Mouse (Mus musculus) gastrocnemius, postnatal 14 days (tissue): Measurements from ENCODE around the gene Grcc10. TPM values are rescaled to one million over a fixed set of nuclear protein-coding genes. Genes with fewer than 3 reads are reported as not detected.

Source experiments
- DNase-seq: peaks from one replicate; pipeline ENCODE4 v3.0.0; 2021; ENCODE audit warnings: mixed read lengths
- intact Hi-C: fragments of 180-260 bp; cut with DNase I; formaldehyde crosslinking; loops from one replicate; pipeline ENCODE4 v1.15.1; 2025; ENCODE audit warnings: low total_unique reads
- total RNA-seq, 2 experiments: library from RNA; stranded (reverse); gene quantifications; 2 replicates each; pipeline ENCODE4 v1.2.3; 2021

The Grcc10 gene
- total RNA-seq, 2 experiments from 2014 or later: 207 to 228 TPM

DNA sequence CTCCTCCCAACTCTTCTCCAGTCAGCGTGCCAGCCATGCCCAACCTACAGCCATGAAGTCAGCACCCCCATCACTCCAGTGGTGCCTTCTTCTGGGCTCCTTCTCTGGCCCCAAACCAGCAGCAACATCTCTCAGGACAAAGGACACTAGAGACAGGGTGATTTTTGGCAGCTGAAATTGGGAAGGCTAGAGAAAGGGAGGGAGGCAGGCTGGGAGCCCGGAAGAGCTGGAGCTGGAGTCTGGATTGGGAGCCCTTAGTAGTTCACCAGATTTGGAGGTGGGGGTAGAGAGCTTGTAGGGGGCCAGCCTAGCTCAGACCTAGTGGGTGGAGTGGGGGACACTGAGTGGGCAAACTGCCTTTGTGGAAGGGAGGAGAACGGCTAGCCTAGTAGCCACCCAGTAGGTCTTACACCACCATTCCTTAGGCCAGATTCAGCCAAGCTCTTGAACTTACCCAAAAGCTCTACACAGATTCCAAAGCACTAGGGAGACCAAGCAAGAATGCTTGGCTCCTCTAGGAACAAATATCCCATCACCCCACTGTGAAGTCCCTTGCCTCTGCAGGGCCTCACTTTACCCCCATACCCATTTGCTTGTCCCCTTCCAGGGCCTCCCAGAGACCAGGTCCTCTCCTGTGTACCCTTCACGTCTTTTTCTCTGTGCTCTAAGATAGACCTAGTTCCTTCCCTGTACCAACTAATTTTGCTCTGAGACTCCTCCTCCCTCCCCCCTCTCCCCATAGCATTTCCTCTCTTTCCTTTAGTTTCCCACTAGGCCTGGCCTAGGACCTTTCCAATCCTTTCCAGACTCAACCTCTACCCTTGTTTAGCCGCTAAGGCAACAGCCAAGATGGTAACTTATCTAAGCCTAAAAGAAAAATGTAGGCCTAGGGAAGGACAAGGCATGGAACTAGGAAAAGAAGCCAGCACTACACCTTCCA, 17.0 kb upstream of the Grcc10 start:
- intact Hi-C loops: loop anchor here (2.0 kb wide), 1 partner anchor 117 kb away; no protein-coding TSS in a partner anchor
- no peak for DNase-seq

DNA sequence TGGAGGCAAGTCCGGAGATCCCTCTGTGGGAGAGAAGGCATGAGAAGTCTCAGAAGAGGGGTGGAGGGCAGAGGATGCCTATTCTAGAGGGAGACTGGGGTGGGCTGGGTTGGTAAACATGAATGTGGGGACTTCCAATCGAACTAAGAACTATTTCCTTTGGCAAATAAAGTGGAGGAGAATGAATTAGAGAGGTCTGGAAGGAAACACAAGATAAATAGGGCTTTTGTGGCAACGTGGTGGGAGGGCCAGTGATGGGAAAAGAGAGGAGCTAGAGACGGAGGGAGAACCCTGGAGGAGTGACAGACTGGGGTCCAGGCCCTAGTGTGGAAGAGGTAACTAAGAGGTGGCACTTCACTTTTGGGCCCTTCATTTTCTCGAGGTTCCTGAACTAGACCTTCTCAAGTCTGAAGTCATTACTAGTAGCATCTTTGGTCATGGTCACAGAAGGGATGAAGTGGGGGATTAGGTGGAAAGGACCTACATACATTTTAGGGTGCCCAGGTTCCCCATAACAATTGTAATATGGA, 16.2 kb upstream of the Grcc10 start:
- no peak for DNase-seq
- intact Hi-C loops: no loop called here

DNA sequence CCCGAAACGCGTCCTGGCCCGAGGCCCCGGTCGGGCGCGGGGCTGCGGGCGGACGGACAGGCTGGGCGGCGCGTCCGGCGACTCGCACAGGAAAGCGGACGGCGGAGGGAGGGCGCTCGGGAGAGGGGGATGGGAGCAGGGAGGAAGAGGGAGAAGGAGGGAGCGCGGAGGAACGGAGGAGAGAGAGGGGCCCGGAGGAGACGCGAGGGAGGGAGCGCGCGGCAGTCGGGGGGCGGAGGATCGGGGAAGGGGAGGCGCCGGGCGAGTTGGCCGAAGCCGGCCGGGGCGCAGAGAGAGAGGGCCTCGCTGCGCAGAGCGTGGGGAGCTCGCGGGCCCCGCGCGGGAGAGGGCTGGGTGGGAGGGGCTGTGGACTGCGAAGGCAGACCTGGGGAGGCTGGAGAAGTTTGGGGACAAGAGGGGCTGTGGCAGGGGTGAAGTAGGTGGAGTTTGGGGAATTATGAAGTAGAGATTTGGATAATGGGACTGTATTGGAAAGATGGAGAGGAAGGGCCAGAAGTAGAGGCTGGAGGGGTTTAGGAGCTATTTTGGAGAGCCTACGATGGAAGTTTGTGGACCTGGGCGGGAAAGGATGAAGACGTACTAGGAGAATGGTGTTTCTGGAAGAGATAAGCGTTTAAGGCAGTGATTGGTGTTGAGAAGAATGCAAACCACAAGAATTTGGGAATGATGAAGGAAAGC, 15.6 kb upstream of the Grcc10 start:
- peak; percentile 90 for DNase-seq
- intact Hi-C loops: no loop called here

DNA sequence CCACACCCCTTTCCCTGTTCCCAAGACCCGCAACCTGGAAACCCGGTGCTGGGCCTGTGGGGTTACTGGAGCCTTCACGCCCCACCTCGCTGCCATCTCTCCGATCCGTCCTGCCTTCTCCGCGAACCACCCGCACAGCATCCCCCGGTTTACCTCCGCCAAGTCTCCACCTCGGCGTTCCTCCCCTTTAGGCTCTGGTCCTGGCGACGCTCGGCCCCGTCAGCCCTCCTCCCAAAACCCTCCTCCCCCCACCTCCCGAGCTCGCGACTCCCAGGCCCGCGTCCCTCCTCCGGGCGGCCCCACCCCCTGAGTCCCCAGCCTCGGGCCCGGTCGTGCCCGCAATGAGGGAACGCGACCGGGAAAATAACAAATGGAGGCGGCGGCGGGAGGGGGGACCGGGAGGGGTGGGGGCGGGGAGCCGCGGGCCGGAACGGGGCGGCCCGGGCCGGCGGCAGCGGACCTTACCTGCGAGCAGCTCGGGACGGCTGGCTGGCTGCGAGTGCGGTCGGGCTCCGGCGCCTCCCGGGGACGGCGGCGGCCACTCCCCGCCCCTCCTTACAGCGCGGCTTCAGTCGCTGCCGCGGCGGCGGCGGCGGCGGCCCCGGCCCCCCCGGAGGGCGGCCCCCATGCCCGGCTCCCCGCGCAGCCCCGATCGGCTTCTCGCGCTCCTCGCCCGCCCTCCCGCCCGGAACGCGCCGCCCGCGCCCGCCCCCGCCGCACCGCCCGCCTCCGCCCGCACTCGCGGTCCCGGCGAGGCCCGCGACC, 14.8 kb upstream of the Grcc10 start, which contains the start of the genes Gm45234 and Atn1:
TSS of gene Gm45234 (minus strand) at position 191 of the 765 bp plus-strand sequence.
TSS of gene Atn1 (minus strand) at position 694 of the 765 bp plus-strand sequence.
- intact Hi-C loops: no loop called here
- peak; percentile 80 for DNase-seq

DNA sequence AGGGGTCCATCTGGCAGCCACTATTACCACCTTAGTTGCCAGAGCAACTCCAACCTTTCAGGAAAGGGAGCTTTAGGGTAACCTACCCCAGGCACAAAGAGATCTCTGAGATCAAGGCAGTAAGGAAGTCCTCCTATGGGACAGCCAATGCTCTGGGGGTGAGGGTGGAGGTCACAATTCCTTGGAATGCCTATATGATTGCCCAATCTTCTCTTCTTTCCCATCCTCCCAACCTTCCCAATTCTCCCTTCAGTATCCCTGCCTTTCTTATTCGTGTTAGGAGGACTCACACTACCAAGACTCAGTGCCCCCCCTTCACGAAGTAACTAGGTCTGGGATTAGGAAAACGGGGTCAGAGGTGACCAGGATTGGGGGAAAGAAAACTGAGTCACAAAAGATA, 14.1 kb upstream of the Grcc10 start:
- intact Hi-C loops: no loop called here
- DNase-seq: no peak

DNA sequence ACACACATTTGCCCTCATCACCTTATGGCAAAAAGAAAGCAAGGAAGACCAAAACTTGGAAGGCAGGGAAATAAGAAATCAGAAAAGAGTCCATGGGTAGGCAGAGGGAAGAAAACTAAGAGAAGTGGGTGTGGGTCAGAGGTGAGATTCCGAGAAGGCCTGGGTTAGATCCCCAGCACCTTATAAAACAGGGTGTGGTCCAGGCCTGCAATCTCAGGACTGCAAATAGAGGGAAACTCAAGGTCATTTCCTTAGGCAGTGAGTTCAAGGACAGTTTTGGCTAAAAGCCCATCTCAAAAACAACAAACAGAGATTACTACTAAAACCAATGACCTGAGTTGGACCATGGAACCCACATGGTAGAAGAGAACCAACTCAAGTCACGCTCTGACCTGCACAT, 12.7 kb upstream of the Grcc10 start:
- intact Hi-C loops: no loop called here
- no peak for DNase-seq

DNA sequence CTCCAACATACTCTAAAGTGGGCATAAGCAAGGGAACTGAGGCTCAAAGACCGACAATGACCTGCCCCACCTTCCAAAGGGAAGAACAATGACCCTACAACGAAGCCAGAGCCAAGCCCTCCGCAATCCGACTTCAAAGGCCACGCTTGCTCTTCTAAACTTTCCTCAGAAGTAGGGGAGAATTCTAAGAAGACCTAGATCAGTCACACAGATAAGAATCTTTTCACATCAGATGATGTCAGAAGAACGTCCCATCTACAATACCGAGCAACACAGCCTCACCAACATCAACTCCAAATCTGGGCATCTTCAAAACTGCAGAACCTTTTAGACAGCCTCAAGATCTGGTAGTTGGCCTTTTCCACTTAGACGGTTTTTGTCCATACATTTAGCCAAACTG, 9.2 kb upstream of the Grcc10 start:
- intact Hi-C loops: no loop called here
- DNase-seq: no peak

DNA sequence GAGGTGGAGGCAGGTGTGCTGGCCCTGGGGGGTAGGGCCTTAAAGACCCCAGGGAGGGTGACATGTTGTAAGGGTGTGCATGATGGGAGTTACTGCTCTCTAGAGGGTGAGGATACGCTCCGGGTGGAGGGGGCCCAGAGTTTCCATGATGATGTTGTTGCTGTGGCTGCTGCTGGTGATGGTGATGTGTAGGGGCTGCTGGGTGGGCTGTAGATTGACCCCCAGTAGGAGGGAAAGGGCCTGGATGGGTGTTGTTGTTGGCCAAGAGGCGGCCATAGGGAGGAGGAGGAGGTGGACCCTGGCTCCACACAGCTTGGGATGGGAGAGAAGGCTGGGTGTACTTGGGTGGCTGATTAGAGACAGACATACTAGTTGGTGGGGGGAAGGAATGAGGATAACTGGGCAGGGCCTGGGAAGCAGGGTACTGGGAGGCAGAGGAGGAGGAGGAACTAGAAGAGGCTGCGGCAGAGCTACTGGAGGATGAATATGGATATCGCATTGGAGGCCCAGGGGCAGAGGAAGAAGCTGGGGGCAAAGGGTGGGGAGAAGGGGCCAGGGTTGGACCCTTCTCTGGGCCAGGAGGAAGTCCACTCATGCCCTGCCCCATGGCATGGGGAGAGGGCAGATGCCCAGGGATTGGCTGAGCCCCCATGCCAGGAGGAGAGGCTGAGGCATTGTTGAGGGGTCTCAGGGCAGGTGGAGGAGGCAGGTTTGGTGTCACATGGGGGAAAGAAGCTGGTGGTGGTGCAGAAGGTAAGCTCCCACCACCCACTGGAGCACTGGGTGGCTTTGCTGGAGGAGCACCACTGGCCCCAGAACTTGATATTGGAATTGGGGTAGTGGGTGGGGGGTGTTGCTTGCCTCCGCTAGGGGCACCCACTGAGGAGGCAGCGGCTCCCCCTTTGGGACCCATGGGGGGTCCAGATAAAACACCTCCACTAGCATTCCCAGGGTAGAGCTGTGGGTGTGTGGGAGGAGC, 5.8 kb upstream of the Grcc10 start:
- DNase-seq: no peak
- intact Hi-C loops: loop anchor here (5.0 kb wide), 1 partner anchor 35 kb away; the partner anchor contains the start of genes Emg1 and Phb2

DNA sequence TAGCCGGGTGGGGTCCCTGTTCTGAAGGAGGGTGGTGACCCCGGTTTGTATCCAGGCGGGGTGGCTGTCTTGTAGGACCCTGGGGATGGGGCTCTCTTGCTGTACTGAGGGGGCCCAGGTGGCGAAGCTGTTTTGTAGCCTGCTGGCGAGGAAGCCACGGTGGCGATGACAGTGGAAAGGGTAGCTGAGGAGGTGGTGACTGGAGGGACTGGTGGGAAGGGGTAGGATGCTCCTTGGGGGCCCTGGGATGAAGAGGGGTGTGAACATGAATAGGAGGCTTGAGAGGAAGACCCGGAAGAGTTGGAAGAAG, 5.1 kb upstream of the Grcc10 start:
- intact Hi-C loops: loop anchor here (5.0 kb wide), 1 partner anchor 34 kb away; the partner anchor contains the start of genes Emg1 and Phb2
- DNase-seq: no peak

DNA sequence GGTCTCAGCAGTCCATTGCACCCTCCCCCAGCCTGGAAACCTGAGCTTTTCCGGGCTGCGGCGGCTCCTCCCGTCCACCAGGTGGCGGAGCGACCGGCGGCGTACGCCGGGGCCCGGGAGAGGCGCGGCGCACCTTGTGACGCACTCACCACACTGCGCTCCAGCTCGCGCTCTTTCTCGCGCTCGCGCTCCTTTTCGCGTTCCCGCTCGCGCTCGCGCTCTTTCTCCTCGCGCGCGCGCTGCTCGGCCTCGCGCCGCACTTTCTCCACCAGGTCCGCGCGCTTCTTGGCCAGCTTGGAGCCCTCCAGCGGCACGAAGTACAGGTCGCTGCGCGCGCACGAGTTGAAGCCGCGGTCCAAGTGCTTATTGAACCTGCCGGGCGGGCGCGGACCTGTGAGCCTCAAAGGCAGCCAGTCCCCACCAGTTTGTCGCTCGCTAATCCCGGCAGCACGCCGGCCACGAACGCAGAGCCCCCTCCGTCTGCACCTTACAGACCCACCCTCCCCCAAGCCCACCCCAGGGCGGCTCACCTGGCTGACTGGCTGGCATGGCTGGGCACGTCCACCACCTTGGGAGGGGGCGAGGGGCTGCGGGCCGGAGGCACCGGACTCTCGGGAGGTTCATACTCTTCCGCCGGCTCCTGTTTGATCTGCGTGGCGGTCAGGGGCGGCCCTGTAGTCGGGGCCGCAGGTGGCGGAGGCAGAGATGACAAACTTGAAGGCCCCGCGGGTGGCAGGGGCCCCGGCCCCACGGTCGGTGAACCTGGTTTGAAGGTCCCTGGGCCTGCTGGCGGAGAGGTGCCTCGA, 4.5 kb upstream of the Grcc10 start:
- peak; percentile 94 for DNase-seq
- intact Hi-C loops: loop anchor here (5.0 kb wide), 1 partner anchor 33 kb away; the partner anchor contains the start of genes Emg1 and Phb2

DNA sequence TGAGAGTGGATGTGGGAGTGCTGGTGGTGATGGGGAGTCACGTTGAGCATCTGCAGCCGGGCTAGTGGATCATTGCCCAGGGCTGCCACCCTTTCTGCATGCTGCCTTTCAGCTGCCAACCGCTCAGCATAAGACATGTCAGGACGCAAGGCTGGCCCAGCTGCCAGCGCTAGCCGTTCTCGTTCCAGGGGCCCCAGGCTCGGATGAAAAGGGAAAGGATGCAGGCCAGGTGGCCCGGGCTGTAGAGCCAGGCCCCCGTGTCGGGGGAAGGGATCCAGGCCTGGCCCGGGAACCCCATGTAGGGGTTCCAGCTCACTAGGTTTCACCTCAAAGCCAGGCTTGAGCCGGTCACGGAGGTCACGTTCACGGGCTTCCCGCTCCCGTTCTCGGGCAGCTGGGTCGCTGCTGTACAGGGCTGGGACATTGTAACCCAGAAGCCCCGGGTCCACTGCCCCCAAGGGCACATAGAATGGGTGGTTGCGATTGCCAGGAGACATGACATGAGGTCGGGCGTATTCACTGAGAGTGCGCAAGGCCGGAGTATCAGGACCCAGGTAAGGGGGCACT, 3.7 kb upstream of the Grcc10 start:
- DNase-seq: peak; percentile 18
- intact Hi-C loops: loop anchor here (5.0 kb wide), 1 partner anchor 33 kb away; the partner anchor contains the start of genes Emg1 and Phb2

DNA sequence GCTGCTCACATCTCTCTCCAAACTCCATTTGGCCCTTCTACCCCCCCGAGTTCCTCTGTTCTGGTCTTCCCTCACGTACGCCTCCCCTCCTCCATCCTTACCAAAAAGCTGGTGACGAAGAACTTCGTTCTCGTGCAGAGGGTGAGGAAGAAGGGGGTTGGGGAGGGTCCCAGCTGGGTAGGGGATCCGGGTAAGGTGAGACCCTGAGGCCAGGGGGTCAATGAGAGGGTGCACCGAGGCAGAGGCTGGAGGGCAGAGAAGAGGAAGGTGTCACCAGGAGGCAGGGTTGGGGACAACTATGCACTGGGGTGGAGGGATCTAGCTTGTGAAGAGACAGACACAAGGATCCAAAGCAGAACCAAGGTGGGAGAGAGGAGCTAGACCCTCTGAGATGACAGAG, 2.5 kb upstream of the Grcc10 start:
- DNase-seq: no peak
- intact Hi-C loops: no loop called here

DNA sequence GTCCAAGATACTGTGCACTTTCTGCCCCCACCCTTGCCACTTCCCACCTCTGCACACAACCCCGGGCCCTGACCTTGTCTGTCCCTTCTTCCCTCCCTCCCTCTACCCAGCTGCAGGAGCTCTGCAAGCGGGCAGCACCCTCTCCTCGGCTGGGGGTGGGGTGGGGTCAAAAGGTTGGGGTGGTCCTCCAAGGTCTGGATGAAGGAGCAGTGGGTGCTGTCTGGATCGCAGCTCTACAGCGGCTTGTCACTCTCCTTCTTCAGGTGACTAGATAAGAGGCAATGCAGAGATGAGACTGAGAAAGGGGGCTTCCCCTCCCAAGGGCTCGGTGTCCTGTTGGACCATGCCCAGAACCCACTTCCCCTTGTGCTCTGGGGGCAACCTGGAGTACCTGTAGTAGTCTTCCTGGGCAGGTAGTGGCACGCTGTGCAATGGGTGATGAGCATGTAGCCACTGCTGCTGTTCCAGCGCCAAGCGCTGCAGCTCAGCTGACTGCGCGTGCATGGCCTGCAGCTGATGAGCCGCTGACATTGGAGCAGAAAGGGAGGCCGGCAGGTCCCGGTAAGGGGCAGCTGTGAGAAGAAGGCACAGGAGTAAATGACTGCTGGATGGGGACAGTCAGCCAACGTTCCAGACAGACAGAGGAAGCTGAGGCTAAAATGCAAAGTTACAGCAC, 1.8 kb upstream of the Grcc10 start:
- intact Hi-C loops: no loop called here
- DNase-seq: no peak

DNA sequence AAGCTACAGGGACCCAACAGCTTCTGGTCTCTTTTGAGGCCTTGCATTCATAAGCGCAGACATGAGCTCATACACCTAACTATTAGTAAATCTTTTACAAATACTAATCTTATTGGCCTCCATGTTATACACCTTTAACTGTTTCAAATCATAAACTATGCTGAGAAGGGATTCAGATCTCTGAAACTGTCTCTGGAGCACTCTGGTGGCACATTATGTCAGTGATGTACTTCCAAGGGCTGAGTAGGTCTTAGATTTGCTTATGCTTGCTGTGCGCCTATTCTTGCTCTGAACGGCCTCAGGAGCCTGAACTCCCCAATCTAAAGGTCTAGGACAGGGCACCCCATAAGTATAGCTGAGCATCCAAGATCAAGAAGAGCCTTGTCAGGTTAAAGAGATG, 668 bp upstream of the Grcc10 start:
- intact Hi-C loops: no loop called here
- no peak for DNase-seq

DNA sequence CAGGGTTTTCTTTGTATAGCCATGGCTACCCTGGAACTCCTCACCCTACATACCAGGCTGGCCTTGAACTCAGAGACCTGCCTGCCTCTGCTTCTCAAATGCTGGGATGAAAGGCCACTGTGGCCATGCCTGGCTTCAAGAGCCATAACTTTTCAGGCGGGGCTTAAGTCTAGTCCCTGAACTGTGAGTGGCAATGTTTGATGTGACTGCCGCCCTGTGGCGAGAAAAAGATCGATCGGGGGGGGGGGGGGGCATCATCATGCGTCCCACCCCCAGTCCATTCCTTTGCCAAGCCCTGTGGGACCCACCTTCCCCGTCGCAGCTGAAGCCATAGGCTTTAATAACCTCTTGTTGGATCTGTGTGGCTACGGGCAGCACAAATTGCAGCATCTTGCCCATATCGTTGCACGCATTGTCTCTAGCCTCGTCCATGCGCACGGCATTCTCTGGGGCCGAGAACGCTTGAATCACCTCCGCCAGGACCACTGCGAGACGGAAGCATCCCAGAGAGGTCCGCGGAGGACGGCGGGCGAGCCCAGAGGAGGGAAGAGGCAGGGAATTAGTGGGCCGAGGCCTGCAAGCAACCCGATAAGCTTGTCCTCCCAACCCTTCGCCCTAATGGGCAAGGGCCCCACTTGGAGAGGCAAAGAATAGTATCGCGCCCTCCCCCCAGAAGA, 825 bp downstream of the Grcc10 start:
- intact Hi-C loops: no loop called here
- peak; percentile 49 for DNase-seq

DNA sequence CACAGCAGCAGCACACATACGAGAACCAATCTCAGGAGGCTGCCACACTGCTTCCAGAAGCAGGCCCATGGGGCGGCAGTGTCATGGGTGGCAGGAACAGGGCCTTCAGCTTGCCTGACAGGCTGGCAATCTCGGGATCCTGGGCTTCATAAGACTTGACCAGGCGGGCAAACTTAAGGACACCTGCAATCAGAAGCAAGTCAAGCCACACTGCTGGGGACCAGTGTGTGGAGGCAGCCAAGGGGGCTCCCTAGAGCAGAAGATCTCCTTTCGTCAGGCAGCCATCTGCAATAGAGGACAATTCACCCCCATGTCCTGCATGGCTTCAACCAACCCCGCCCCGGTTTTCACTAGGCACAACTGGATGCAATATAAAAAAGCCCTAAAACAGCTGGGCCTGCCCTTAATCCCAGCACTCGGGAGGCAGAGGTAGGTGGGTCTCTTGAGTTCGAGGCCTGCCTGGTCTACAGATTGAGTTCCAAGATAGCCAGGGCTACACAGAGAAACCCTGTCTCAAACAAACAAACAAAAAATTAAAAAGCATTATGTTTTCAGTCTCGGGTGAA, 1.9 kb downstream of the Grcc10 start:
- intact Hi-C loops: no loop called here
- no peak for DNase-seq
